ENCODE assay signal across 8 mouse cellular contexts in genomic region chr5:149015335-149016201, GRCm38 (mm10). TPM values are rescaled to one million over a fixed set of nuclear protein-coding genes. Genes with fewer than 3 reads are reported as not detected.
DNase-seq lines count a peak whose midpoint lies in the region; ATAC-seq and TF ChIP-seq lines count a peak whose summit lies in the region.

No protein-coding gene starts in this region.

- ATAC-seq in forebrain, embryonic 12.5 days (ENCODE audit: low FRiP score) = peak; percentile 72
- ATAC-seq in intestine, embryonic 16.5 days = peak; percentile 87
- peak; percentile 79 for ATAC-seq in stomach, postnatal 0 days (ENCODE audit: low FRiP score, low TSS enrichment)

- H3K4me2 ChIP-seq in forebrain, embryonic 12.5 days = peak overlapping the region; percentile 79
- H3K4me2 ChIP-seq in intestine, embryonic 16.5 days (ENCODE audit: low read depth, low read length) = peak overlapping the region; percentile 87
- peak overlapping the region; percentile 79 for H3K4me2 ChIP-seq in stomach, postnatal 0 days (replicated peaks; ENCODE audit: low read depth)

- H3K36me3 ChIP-seq in heart, adult 2 months (ENCODE audit: control insufficient read depth, insufficient read depth, low read length) = no peaks in the 10 kb centered on the region
- H3K36me3 ChIP-seq in forebrain, embryonic 12.5 days (replicated peaks) = no peaks in the 10 kb centered on the region
- no peaks in the 10 kb centered on the region for H3K36me3 ChIP-seq in intestine, embryonic 16.5 days (ENCODE audit: control insufficient read depth, insufficient read depth, low read length)
- H3K36me3 ChIP-seq in stomach, postnatal 0 days (ENCODE audit: control insufficient read depth, insufficient read depth, low read length) = no peaks in the 10 kb centered on the region

- intact Hi-C loops in heart, adult 2 months (cut with DNase I) = loop anchor here (2.0 kb wide), 1 partner anchor 15 kb away; no protein-coding TSS in a partner anchor
- intact Hi-C loops in heart, postnatal 25 days (cut with DNase I) = no loop called here

- 0 out of 2 replicates have a peak, but pooled peaks cover 2% of the 10 kb centered on the region for H3K9me3 ChIP-seq in forebrain, embryonic 12.5 days
- 0 out of 2 replicates have a peak, but pooled peaks cover 3% of the 10 kb centered on the region for H3K9me3 ChIP-seq in intestine, embryonic 16.5 days (ENCODE audit: control insufficient read depth, low read length)
- H3K9me3 ChIP-seq in stomach, postnatal 0 days (ENCODE audit: control insufficient read depth, low read length) = no peaks in the 10 kb centered on the region

- TF ChIP-seq POLR2A in heart, adult 2 months (IDR thresholded peaks at IDR 0.05; ENCODE audit: insufficient read depth, low read depth, low read length) = no peak

- peak overlapping the region; percentile 52 for H3K27ac ChIP-seq in heart, adult 2 months
- H3K27ac ChIP-seq in forebrain, embryonic 12.5 days = no peak overlapping the region
- no peak overlapping the region for H3K27ac ChIP-seq in intestine, embryonic 16.5 days (ENCODE audit: low read length)
- peak overlapping the region; percentile 83 for H3K27ac ChIP-seq in stomach, postnatal 0 days (replicated peaks)

- peak overlapping the region; percentile 57 for H3K4me3 ChIP-seq in heart, adult 2 months
- peak overlapping the region; percentile 50 for H3K4me3 ChIP-seq in forebrain, embryonic 12.5 days (replicated peaks)
- H3K4me3 ChIP-seq in intestine, embryonic 16.5 days (ENCODE audit: low read length) = peak overlapping the region; percentile 54
- H3K4me3 ChIP-seq in stomach, postnatal 0 days (ENCODE audit: low read depth, low read length) = peak overlapping the region; percentile 50

- H3K79me2 ChIP-seq in heart, adult 2 months (replicated peaks; ENCODE audit: control insufficient read depth, insufficient read depth, low read length) = no peaks in the 10 kb centered on the region

- 7% methylated on average over 37 of the region's 37 CpGs for WGBS in heart, adult 2 months
- WGBS in forebrain, embryonic 12.5 days = 2% methylated on average over 36 of the region's 37 CpGs
- 2% methylated on average over 36 of the region's 37 CpGs for WGBS in intestine, embryonic 16.5 days
- 2% methylated on average over 35 of the region's 37 CpGs for WGBS in stomach, postnatal 0 days

- TF ChIP-seq EP300 in heart, adult 2 months (IDR thresholded peaks at IDR 0.05; ENCODE audit: insufficient read depth, low read depth, low read length) = no peak
- no peak for TF ChIP-seq EP300 in stomach, postnatal 0 days (optimal IDR thresholded peaks at IDR 0.05)

- peaks cover 2% of the 10 kb centered on the region; the same call in 1 of the 2 replicates for H3K4me1 ChIP-seq in heart, adult 2 months (ENCODE audit: control insufficient read depth, insufficient read depth, low read length)
- H3K4me1 ChIP-seq in forebrain, embryonic 12.5 days = peaks cover 11% of the 10 kb centered on the region
- H3K4me1 ChIP-seq in intestine, embryonic 16.5 days (ENCODE audit: control insufficient read depth, insufficient read depth, low read length) = peaks cover 9% of the 10 kb centered on the region; the same call in 1 of the 2 replicates
- H3K4me1 ChIP-seq in stomach, postnatal 0 days (replicated peaks; ENCODE audit: control insufficient read depth, insufficient read depth) = 0 out of 2 replicates have a peak, but pooled peaks cover 3% of the 10 kb centered on the region

- H3K27me3 ChIP-seq in heart, adult 2 months (ENCODE audit: control insufficient read depth, insufficient read depth, low read length) = no peaks in the 10 kb centered on the region
- peaks cover 17% of the 10 kb centered on the region for H3K27me3 ChIP-seq in forebrain, embryonic 12.5 days
- H3K27me3 ChIP-seq in intestine, embryonic 16.5 days (replicated peaks; ENCODE audit: control insufficient read depth, insufficient read depth, low read length) = no peaks in the 10 kb centered on the region
- no peaks in the 10 kb centered on the region for H3K27me3 ChIP-seq in stomach, postnatal 0 days (ENCODE audit: control insufficient read depth, insufficient read depth, low read length)

- H3K9ac ChIP-seq in heart, adult 2 months (ENCODE audit: low read depth, low read length) = peak overlapping the region; percentile 77
- H3K9ac ChIP-seq in forebrain, embryonic 12.5 days = peak overlapping the region; percentile 61
- peak overlapping the region; percentile 79 for H3K9ac ChIP-seq in intestine, embryonic 16.5 days (ENCODE audit: low read depth, low read length)
- peak overlapping the region; percentile 78 for H3K9ac ChIP-seq in stomach, postnatal 0 days (ENCODE audit: low read length)

- peak; percentile 27 to 39 for DNase-seq in heart, adult 2 months
- no peak for DNase-seq in heart, postnatal 25 days (ENCODE audit: low spot score)
- peak; percentile 65 for DNase-seq in NIH3T3 (ENCODE audit: low read depth)
- DNase-seq in mesoderm, embryonic 11.5 days (ENCODE audit: low read depth, low spot score) = peak; percentile 43
- DNase-seq in stomach, postnatal 0 days (ENCODE audit: low spot score) = peak; percentile 72
- no peak for DNase-seq in Muller cell, postnatal 12 days (ENCODE audit: inconsistent ontology term)

- no peak for TF ChIP-seq CTCF in heart, adult 2 months (IDR thresholded peaks at IDR 0.05)
- no peak for TF ChIP-seq CTCF in stomach, postnatal 0 days (IDR thresholded peaks at IDR 0.05; ENCODE audit: low read depth)

RNA-seq across cellular contexts. Expression of gene Gm42791, which starts 20.6 kb away (rescaled TPM):
- 1 to 10 TPM; 5.7 to 5.9 TPM for total RNA-seq in heart, adult 2 months (2021)
- not detected in 2 replicates for polyA plus RNA-seq in heart, adult 2 months (2012; rRNA removed)
- total RNA-seq in heart, postnatal 25 days (2021) = 1 to 10 TPM; 5.8 to 6.2 TPM
- polyA plus RNA-seq in forebrain, embryonic 12.5 days (2016; fragmentation: Nextera tagmentation; extraction: Ambion mirVana) = 4.3 and 4.9 TPM in 2 replicates
- polyA plus RNA-seq in intestine, embryonic 16.5 days (2015; fragmentation: Nextera tagmentation; extraction: Ambion mirVana) = 0.80 and 1.0 TPM in 2 replicates
- 0.99 TPM in 1 of 2 replicates, not detected in the other for polyA plus RNA-seq in stomach, postnatal 0 days (2015; fragmentation: Nextera tagmentation; extraction: Ambion mirVana)

Comparison
In these comparisons a context has a peak if more than half of its experiments do, and no peak if none do; other contexts are left out.
1. DNase-seq: peak in heart, adult 2 months (2 of 2), NIH3T3 (single experiment), mesoderm, embryonic 11.5 days (single experiment) and stomach, postnatal 0 days (single experiment); none in heart, postnatal 25 days (single experiment) and Muller cell, postnatal 12 days (single experiment).
2. H3K27ac ChIP-seq: peak in heart, adult 2 months (single experiment) and stomach, postnatal 0 days (single experiment); none in forebrain, embryonic 12.5 days (single experiment) and intestine, embryonic 16.5 days (single experiment).
3. Peak in every context shown above with its lines, with median percentiles within 50 percentile points of each other: H3K4me3 ChIP-seq, H3K9ac ChIP-seq, ATAC-seq and H3K4me2 ChIP-seq.